Mouse (Mus musculus) thymus, postnatal 4 days (tissue): Measurements from ENCODE around the gene 1600014C10Rik.

Experiments used
- DNase-seq: peaks from one replicate; pipeline ENCODE4 v3.0.0; 2021

Gene 1600014C10Rik

DNA sequence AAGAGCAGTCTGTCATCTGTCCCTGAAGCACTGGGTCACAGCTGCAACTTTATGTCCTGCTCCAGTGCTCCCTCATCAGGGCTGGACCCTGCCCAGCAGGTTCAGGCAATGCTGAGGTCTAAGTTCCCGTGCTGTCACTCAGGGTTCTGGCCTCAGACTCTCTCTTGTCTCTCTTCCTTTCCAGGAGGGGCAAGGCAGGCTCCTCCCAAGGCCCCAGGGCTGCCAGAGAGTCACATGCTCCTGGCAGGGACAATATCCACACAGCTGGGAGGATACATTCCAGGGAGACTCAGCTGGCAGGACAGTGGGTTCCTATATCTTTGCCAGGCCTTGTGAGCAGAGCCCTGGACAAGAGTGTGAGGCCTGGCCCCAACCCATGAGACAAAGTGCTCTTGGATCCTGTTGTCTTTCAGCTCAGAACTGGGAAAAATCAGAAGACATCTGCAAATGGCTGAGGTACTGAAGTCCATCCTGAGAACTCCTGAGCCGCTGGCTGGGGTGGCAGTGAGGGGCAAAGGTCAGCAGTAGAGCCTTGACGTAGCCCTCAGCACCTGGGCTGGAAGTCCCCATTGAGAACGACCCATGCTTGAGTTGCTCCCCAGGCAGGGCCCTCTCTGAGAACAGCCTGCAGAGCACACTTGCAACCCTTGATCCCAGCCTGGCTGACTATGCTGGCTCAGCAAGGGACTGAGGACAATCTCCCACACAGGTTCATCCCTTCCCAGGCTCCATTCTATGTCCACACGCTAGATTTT lies 34.6 kb downstream of the 1600014C10Rik start:
- no peak for DNase-seq

DNA sequence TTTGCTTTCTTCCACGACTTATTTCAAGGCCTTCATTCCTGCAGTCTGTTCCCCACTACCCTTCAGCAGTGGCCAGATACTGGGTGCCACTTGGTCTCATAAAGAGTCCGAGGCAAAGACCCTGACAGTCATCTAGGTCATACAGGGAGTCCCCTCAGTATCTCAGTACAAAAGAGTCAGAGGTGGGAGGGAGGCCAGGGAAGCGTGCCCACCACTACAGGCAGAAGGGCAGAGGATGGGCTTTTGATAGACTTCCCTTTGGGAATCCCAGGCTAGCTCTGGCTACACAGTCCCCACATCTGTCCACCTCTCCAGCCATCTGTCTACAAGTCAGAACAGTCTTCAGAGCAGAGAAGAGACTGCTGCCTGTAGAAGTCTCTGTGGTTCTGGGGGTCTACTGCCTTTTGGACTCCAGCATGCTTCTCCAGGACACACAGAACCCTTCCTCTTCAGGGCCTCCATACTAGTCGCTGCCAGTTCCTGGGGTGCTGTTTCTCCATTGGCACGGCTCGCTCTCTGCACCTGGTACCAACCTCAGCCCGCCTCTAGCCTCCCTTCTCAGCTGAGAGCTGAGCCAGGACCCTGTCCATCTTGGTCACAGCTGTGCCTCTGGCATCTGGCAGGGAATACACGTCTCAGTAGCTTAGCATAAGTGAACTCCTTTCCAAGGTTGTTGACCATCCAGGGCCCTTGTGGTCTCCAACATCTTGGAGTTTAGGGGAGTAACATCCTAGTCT lies 35.8 kb downstream of the 1600014C10Rik start:
- no peak for DNase-seq

DNA sequence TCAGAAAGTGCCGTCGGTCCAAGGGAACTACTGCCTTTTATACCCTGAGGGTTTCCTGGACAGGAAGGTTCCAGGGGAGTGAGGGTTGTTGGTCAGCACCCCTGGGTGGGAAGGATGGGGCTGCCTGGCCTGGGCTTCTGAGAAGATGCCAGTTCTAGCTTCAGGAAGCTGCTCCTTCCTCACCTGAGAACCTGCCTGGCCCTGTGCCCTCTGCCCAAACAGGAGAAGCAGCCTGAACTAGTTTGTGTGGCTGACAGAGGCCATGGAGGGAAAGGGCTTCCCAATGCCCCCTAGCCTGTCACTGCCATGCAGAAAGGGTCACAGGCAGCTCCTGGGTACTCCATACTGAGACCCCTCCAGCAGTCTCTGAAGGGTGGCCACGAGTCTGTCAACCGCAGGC lies 36.5 kb downstream of the 1600014C10Rik start:
- DNase-seq: no peak

DNA sequence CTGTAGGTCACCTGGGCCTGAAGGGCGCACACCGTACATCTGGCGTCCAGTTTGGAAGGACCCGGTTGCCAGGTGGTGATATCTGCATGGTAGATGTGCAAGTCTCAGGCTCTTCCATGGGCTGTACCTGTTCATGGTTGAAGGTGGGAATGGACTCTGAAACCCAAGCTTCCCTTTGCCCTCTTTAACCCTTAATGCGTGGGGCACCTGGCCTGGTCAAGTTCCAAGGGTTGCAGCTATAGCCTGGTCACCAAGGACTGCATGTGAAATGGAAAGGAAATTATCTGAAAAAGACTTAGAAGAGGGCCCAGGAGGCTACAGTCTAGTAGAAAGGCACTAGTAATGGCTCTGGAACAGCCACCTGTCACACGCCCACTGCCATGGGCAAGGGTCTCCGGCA lies 37.8 kb downstream of the 1600014C10Rik start:
- DNase-seq: no peak

DNA sequence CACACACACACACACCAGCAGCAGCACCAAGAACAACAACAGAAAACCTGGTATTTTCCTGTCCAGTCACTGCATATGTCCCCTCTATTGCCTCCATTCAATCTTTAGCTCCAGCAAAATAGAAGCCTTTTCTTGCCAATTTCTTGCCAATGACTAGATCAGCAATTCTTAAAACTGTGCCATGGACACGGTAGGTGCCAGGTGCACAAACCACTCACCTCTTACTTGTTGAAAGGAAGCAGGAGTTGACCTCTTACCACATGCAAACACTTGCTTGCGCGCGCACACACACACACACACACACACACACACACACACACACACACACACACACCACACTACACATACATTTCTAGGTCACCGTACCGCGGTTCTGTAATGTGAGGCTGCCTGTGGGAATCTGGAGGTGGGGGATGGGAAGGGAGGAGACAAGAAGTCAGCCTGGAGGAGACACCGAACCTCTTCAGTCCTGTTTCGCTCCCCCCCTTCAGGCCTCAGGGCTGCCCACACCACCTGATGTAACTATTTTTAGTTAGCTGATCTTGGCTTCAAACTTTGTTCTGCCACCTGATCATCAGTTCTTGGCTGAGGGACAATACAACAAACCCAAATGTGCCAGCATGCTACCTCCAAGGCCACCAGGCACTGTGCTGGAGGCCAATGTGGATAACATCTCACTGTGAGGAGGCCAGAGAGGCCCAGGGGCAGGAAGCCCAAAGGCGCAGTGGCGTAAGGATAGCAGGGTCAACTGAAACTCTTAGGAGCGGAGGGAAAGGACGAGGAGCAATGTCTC lies 41.8 kb downstream of the 1600014C10Rik start:
- peak; percentile 68 for DNase-seq

DNA sequence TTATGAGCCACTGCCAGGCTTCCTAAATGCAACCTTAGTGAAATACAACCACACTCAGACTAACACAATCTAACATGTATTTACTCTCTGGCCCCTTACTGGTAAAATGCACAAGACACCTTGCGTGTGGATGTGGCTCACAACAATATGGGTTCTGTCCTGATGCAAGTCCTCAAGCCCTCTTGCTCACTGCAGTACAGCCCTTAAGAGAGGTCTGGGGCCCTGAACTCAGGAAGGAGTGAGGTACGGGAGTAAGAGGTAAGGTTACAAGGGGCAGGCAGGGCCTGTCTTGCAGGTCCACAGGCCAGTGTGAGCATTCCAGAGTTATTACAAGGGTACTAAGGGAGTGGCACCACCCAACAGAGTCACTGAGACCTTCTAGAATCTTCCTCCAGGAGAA lies 43.2 kb downstream of the 1600014C10Rik start:
- peak; percentile 36 for DNase-seq

DNA sequence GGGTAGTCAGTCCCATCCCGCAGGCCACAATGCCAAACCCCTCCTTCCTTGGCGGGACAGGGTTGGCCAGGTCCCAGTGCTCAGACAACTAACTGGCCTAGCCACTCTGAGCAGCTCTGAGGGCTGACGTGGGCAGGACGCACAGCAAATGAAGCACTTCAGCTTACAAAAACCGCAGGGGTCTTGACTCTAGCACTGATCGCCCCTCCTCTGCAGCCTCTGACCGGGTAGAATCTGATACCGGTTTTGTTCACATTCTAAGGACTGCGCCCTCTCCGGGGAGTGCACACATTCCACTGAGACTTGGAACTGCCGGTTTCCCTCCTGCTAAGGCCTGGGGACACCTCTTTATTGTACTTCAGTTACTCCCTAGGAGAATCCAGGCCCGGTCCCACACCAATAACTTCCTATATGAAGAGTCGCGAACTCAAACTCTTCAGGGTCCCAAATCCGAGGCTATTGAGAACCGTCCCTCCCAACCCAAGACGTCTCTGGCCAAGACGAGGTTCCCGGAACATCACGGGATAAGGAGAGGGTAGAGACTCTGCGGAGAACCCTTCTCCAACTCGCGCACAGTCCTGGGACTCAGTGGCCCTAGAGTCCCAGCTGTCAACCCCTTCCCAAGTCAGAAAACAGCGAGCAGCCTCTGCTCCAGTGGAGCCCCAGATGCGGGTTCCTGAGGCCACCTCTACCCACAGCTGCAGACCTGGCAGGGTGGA lies 44.3 kb downstream of the 1600014C10Rik start:
- DNase-seq: peak; percentile 55

DNA sequence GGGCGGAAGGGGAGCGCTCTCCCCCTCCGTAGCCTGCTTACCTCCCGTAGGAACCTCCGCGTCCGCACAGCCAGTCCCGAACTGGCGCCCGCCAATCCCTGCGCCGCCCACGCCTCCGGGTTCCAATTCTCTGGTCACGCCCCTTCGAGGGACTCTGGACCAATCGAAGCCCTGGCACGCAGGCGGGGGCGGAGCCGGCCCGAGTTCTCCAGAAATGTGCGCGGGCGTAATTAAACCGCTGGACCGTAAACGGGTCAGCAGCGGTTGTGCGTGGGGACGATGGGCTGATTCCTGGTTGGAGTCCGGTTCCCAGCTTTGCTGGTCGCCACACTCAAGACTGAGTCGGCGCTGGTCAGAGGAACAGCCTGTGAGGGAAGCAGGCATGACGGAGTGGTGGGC lies 44.9 kb downstream of the 1600014C10Rik start, which contains the start of gene Plekhf1:
Plekhf1 (minus strand) TSS at position 117 of the 399 bp plus-strand sequence.
- peak; percentile 93 for DNase-seq

DNA sequence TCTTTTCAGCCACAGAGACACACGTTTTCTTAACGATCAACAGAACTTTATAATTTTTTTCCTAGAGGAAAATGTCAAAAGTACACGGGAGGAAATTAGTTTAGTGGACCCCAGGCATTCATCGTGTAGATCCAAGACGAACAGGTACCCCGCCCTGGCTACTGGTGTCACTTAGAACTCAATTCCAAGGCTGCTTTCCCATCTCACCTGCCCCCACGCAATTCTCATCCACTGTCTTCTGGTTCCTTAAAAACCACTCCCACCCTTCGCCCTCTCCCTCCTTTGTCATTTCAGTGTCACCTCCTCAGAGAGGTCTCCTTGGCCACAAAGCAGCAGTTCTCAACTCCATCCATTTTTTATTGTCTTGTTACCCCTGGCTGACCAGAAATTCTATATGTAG lies 45.3 kb downstream of the 1600014C10Rik start:
- no peak for DNase-seq

DNA sequence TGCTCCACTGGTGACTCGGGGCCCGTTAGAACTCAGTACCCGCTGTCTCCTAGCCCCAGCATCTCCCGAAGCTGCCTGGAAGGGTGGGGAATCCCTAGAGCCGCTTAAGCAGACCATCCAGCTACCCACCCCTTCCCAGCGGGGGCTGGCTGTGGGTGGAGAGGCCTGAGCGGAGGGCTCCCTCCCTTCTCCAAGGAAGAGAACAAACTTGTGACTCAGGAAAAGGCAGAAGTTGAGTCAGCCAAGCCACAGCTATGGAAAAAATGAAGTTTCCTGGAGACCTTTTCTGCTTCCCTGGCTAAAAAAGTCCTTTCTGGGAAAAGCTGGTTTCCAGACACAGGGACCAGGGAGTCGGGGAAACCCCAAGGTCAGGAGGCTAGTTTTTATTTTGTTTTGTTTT lies 47.3 kb downstream of the 1600014C10Rik start:
- no peak for DNase-seq

DNA sequence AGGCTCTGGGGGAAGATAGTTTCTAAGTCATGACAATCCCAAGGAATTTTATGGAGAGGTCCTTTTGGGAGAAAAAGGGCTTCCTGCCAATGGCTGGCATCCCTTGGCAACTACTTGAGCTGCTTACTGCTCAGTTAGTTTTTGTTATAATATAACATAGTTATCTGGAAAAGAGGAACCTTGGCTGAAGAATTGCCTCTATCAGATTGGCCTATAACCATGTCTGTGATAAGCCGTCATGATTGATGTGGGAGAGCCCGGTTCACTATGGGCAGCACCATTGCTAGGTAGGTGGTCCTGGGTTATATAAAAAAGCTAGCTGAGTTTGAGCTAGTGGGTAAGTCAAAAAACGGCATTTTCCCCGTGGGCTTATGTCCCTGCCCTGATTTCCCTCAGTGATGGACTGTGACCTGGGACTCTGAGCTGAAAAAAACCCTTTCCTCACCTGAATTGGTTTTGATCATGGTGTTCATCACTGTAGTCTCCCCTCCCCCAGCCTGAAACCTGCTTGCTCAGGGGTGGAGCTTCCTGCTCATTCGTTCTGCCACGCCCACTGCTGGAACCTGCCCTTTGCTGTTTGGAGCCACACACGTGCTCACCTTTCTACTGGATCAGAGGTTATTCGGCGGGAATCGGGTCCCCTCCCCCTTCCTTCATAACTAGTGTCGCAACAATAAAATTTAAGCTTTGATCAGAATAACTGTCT lies 53.5 kb downstream of the 1600014C10Rik start:
- no peak for DNase-seq

DNA sequence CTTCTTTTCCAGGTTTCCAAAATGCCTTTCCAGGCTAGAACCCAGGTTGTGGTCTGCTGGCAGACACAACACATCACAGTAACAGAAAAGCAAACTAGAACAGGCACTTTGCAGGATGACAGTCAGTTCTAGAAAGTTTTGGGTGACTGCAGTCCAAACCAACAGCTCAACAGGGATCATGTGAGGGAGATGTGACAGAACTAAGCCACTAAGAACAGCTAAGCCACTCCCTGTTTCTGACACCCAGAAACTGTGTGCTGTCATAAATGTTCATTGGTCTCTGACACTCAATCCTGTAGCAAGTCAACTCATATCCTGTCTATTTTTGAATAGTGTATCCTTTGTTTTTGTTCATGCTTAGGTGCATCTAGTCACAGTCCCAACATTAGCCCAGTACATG lies 54.1 kb downstream of the 1600014C10Rik start:
- DNase-seq: no peak

DNA sequence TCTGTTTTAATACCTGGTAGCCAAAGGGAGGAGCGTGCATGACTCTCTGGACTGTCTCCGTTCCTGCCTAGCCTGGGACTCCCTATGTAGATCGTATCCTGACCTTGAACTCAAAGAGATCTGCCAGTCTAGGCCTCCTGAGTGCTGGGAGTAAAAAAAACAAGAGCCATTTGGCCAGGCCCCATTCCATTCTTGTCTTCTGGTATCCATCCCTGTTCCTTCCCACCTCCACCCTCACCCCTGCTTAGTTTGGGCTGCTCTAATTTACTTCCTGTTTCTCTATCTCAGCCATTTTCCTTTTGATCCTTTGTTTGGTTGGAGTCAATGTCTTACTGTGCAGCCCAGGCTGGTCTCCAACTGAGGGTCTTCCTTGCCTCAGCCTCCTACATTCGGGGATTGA lies 59.4 kb downstream of the 1600014C10Rik start:
- no peak for DNase-seq
